Mouse (Mus musculus) adrenal gland, postnatal 25 days (tissue): ENCODE measurements around the gene Med27. TPM values are rescaled to one million over a fixed set of nuclear protein-coding genes. Genes with fewer than 3 reads are reported as not detected.
A peak's percentile ranks its signal among the peaks of the same experiment; 100 is the strongest.

ENCODE experiments used
- DNase-seq: peaks from one replicate; pipeline ENCODE4 v3.0.0; 2021; ENCODE audit warnings: mixed read lengths
- total RNA-seq: library from RNA; stranded (reverse); gene quantifications from 2 replicates; pipeline ENCODE4 v1.2.3, GENCODE M21; 2021

Med27 gene
- total RNA-seq, 1 experiment from 2014 or later = 26.3 TPM

DNA sequence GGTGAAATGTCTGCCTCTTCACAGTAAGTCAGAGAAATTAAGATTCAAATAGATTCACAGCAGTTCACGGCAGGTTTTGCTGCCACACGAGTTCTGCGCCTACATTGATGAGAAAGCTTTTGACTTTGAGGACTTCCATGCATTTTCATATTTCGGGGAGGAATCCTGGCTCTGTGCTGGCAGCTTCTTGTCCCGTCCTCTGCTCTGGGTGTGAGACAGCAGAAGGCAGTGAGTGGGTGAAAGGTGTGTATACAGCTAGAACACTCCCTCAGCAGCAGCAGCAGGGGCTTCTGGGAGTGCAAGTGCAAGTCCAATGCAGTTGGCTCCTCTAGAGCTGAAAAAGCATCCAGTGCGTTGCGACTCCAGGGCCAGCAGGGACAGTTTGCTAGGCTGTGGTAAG is 53.6 kb downstream of the Med27 start:
- no peak for DNase-seq

DNA sequence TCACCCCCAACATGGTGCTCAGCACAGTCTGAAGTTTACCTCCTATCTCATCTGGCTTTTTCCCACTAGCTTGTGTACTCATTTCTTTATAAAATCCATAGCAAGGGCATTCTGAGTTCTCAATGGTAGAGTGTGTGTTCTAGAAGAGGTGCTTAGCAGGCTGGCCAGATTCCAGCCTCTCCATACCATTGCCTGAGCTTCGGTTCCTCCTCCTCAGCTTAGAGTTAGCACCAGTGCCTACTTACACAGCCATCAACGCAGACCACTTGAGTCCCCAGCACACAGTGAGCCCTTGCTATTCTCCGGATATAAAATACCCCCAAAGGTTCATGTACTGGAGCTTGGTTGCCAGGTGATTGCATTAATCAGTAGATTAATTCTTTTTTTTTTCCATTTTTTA is 54.2 kb downstream of the Med27 start:
- no peak for DNase-seq

GRCm38 (mm10) chr2:29401868-29402267 is 55.2 kb downstream of the Med27 start:
- DNase-seq = no peak

GRCm38 (mm10) chr2:29402550-29403076 is 56.0 kb downstream of the Med27 start:
- no peak for DNase-seq

- no peak for DNase-seq
Measured at GRCm38 (mm10) chr2:29403799-29404530, 57.3 kb downstream of the Med27 start.

- DNase-seq = no peak
Measured at GRCm38 (mm10) chr2:29404931-29405330, 58.3 kb downstream of the Med27 start.

DNA sequence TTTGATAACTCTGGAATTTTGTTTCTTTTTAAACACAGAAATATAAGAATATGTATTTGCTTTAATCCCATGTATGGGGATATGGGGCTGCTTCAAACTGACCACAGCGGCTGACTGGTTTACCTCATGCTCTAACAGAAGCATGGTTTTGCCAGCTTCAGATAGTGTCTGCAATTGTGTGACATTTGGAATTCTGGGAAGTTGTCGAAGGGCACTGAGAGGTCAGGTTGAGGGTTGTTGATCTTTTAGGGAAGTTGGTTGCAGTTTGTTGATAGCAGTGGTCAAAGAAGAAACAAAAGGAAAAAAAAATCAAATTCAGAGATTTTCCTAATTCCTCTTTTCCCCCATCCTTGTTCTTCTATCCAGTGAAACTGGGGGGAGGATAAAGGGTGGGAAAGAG is 59.2 kb downstream of the Med27 start:
- no peak for DNase-seq

- no peak for DNase-seq
Measured at GRCm38 (mm10) chr2:29407350-29407749, 60.7 kb downstream of the Med27 start.

- DNase-seq = no peak
Measured at GRCm38 (mm10) chr2:29407764-29408163, 61.1 kb downstream of the Med27 start.

DNA sequence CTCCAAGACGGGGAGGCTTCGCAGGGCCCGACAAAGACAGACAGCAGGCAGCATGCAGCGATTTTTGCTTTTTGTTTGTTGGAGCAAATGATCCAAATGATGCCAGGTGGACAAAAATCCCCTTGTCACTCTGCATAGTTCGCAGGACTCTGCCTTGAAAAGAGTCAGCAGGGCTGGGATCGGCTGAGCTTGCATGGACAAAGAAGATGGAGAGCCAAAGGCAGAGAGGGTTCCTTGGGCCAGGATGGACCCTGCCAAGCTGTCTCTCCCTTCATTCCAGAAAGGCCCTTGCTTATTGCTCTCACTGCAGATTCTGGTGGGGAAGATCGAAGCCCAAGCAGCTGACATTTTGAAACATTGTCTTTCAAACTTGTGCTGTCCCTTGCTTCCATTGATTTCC is 64.3 kb downstream of the Med27 start:
- no peak for DNase-seq

GRCm38 (mm10) chr2:29412458-29412857 is 65.8 kb downstream of the Med27 start:
- no peak for DNase-seq

GRCm38 (mm10) chr2:29413259-29413993 is 66.8 kb downstream of the Med27 start:
- no peak for DNase-seq

DNA sequence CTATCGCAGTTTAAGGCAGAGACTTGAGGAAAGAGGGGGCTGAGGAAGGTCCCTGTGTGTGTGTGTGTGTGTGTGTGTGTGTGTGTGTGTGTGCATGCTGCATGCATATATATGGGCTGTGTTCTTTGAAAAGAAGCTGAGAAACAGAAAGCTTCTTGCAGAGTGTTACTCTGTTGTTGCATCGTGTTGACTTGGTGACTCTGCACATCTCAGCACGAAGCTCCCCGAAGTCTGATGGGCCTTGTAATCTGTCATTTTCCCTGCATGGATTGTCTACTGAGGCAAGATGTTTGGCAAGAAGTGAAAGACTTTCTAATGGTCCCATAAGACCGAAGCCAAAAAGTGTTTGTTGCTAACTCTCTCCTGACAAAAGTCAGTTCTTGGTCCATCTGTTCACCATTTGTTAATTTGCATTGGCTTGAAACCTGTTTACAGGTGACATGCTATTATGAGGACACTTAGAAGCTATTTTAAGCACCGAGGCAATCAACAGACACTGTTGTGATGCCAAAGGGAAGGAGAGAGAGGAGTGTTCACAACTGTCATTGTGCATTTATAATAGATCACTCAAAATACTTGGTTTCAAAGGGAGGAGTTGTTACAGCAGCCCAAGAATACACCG is 68.3 kb downstream of the Med27 start:
- no peak for DNase-seq

- DNase-seq = no peak
Measured at GRCm38 (mm10) chr2:29418498-29418897, 71.9 kb downstream of the Med27 start.

GRCm38 (mm10) chr2:29419434-29419833 is 72.8 kb downstream of the Med27 start:
- DNase-seq = no peak

- DNase-seq = no peak
Measured at GRCm38 (mm10) chr2:29419946-29420345, 73.3 kb downstream of the Med27 start.

GRCm38 (mm10) chr2:29422126-29422840 is 75.7 kb downstream of the Med27 start:
- DNase-seq = no peak

GRCm38 (mm10) chr2:29423059-29423458 is 76.4 kb downstream of the Med27 start:
- no peak for DNase-seq

- no peak for DNase-seq
Measured at GRCm38 (mm10) chr2:29425386-29425785, 78.8 kb downstream of the Med27 start.

DNA sequence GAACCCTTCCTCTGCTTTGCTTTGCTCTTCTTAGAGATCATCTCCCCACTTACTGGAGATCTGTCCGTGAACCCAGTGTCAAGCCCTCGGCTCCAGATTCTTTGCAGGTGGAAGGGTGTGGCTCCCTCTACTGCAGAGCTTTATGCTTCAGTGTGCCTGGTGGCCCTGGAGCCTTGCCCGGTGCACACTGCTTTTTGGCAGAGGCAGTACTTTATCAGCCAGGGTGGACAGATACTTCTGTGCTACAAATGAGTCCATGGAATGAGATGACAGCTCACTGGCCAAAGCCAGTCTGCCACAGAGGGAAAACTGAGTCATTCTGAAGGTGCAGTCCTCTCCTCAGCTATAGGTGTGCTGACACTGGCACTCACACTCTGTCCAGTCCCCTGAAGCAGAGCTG is 80.1 kb downstream of the Med27 start:
- DNase-seq = peak; percentile 65

DNA sequence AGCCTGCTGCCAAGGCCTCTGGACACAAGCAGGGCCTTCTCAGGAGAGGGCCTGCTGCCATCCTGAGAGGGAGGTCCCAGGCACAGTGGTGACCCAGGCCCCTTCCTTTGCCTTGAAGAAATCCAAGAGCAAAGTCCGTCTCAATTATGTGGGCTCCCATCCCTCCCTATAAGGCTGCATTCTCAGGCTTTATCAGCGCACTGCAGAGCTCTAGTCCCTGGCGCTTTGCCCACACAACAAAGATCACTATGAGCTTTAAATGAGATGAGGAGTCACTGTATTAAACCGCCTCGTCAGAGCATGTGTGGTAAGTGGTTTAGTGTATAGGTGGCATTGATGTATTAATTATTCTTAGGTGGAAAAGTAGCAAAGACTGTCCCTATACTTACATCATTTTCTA is 85.9 kb downstream of the Med27 start:
- no peak for DNase-seq

DNA sequence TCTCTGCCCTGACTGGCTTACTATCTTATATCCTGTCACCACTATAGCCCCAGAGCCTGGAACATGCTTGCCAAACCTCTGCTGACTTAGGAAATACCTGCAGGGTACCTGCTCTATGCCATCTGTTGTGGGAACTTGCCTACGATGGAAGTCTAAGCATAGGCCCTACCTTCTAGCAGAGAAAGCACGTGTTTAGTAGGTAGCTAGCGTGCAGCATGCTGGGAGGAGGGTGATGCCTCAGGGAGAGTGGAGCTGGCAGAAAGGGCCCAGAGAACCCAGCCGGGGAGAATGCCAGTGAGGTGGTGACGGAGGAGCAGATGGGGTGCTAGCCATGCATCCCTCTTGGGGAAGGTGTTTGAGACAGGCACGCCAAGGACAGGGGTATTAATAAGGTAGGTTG is 89.8 kb downstream of the Med27 start:
- DNase-seq = no peak

DNA sequence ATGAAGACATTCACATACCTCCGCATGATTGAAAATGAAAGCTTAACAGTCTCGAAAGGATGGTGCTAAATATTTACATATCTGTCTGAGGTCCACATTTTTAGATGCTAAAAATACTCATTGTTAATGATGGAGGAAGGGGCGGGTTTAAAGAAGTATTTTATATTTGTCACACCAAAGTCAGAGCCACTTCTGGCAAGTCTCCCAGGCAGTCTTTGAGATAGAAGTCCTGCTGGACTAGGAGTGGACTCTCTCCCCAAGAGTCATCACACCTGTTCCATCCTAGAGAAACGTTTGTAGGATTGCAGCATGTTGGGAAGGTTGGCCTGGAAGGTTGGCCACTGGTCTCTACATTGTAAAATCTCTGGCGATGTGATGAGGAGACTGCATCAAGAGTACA is 90.5 kb downstream of the Med27 start:
- DNase-seq = no peak
